Mouse (Mus musculus) CH12.LX (cell line): ENCODE measurements around the gene Scpep1. TPM values are rescaled to one million over a fixed set of nuclear protein-coding genes. Genes with fewer than 3 reads are reported as not detected.
A peak's percentile ranks its signal among the peaks of the same experiment; 100 is the strongest.

Experiments
- DNase-seq: peaks from one replicate; pipeline ENCODE4 v3.0.0-alpha.2; 2013; ENCODE audit errors: extremely low read depth
- H3K27ac ChIP-seq: 2 replicates; pipeline ENCODE4 v1.5.1; 2012; ENCODE audit warnings: low read depth, mild to moderate bottlenecking, control low read depth, moderate library complexity; ENCODE audit not compliant: insufficient read depth
- H3K27me3 ChIP-seq: replicated peaks from 2 replicates; pipeline ENCODE3; 2012; ENCODE audit warnings: inconsistent platforms
- H3K36me3 ChIP-seq, 2 experiments: replicated peaks in 1 of 2; 2 replicates each; pipeline versions ENCODE3 to v1.6.1; 2012; ENCODE audit warnings: inconsistent platforms in 1 of 2, low read length in 1 of 2, mild to moderate bottlenecking in 1 of 2, mixed read lengths in 1 of 2, moderate library complexity in 1 of 2; ENCODE audit not compliant: control insufficient read depth in 1 of 2, insufficient read depth in 1 of 2
- H3K4me1 ChIP-seq, 2 experiments: 2 replicates each; pipeline ENCODE4 v1.6.1; 2012; ENCODE audit warnings: inconsistent platforms in 1 of 2, moderate library complexity in 1 of 2; ENCODE audit not compliant: insufficient read depth in 2 of 2, control insufficient read depth in 1 of 2
- H3K4me2 ChIP-seq: 2 replicates; pipeline ENCODE4 v1.6.1; 2012; ENCODE audit warnings: low read depth, mild to moderate bottlenecking, control low read depth; ENCODE audit not compliant: poor library complexity, insufficient read depth, severe bottlenecking
- H3K4me3 ChIP-seq, 3 experiments: fragments of 150-350 bp in 1 of 3; sonication (generic) in 1 of 3; replicated peaks in 1 of 3; 2 replicates each; pipeline versions ENCODE3 to v1.5.1; 2011 to 2012; ENCODE audit warnings: low read depth in 2 of 3, low read length in 2 of 3, mild to moderate bottlenecking in 2 of 3, moderate library complexity in 2 of 3, control low read depth in 1 of 3, improper control_type of control experiment in 1 of 3, inconsistent platforms in 1 of 3, mixed read lengths in 1 of 3; ENCODE audit not compliant: poor library complexity in 1 of 3
- H3K79me2 ChIP-seq: replicated peaks from 2 replicates; pipeline ENCODE4 v1.6.1; 2012; ENCODE audit warnings: mild to moderate bottlenecking, moderate library complexity; ENCODE audit not compliant: control insufficient read depth, poor library complexity, insufficient read depth, severe bottlenecking; ENCODE audit errors: extremely low read depth
- H3K9ac ChIP-seq: 2 replicates; pipeline ENCODE4 v1.6.1; 2012; ENCODE audit warnings: low read depth, mild to moderate bottlenecking, control low read depth, moderate library complexity; ENCODE audit not compliant: insufficient read depth
- H3K9me3 ChIP-seq: replicated peaks from 2 replicates; pipeline ENCODE3; 2012; ENCODE audit warnings: low read length, inconsistent platforms, mixed read lengths
- CHD1 ChIP-seq: IDR thresholded peaks from 2 replicates; pipeline ENCODE4 v1.6.1; 2012; ENCODE audit warnings: low read depth, low read length, improper control_type of control experiment, inconsistent platforms
- CHD2 ChIP-seq: IDR thresholded peaks from 2 replicates; pipeline ENCODE4 v1.6.1; 2011; ENCODE audit warnings: low read length, improper control_type of control experiment
- CTCF ChIP-seq, 2 experiments: IDR thresholded peaks in 1 of 2; conservative IDR thresholded peaks in 1 of 2; 2 replicates each; pipeline ENCODE4 v1.5.1; 2011 to 2012; ENCODE audit warnings: low read depth in 2 of 2, low read length in 2 of 2, improper control_type of control experiment in 1 of 2, inconsistent platforms in 1 of 2, mild to moderate bottlenecking in 1 of 2, moderate library complexity in 1 of 2
- ELF1 ChIP-seq: IDR thresholded peaks from 2 replicates; pipeline ENCODE4 v1.6.1; 2014; ENCODE audit warnings: low read depth, mild to moderate bottlenecking, inconsistent platforms, low read length, improper control_type of control experiment
- EP300 ChIP-seq: IDR thresholded peaks from 2 replicates; pipeline ENCODE4 v1.6.1; 2011; ENCODE audit warnings: low read length, improper control_type of control experiment
- GABPA ChIP-seq: IDR thresholded peaks from 2 replicates; pipeline ENCODE4 v1.6.1; 2012; ENCODE audit warnings: low read depth, low read length, improper control_type of control experiment, inconsistent platforms; ENCODE audit not compliant: insufficient replicate concordance
- IRF4 ChIP-seq: IDR thresholded peaks from 2 replicates; pipeline ENCODE4 v1.6.1; 2014; ENCODE audit warnings: low read depth, mild to moderate bottlenecking, inconsistent platforms, low read length, improper control_type of control experiment
- JUND ChIP-seq: conservative IDR thresholded peaks from 2 replicates; pipeline ENCODE4 v1.6.1; 2011; ENCODE audit warnings: low read depth, low read length, improper control_type of control experiment
- KAT2A ChIP-seq: IDR thresholded peaks from 2 replicates; pipeline ENCODE4 v1.6.1; 2012; ENCODE audit warnings: low read length, improper control_type of control experiment, inconsistent platforms; ENCODE audit not compliant: insufficient replicate concordance
- MEF2A ChIP-seq: IDR thresholded peaks from 2 replicates; pipeline ENCODE4 v1.6.1; 2014; ENCODE audit warnings: low read depth, mild to moderate bottlenecking, inconsistent platforms, low read length, improper control_type of control experiment, borderline replicate concordance
- MYC ChIP-seq: IDR thresholded peaks from 2 replicates; pipeline ENCODE4 v1.6.1; 2011; ENCODE audit warnings: low read depth, mild to moderate bottlenecking, improper control_type of control experiment, low read length
- NELFE ChIP-seq: IDR thresholded peaks from 2 replicates; pipeline ENCODE4 v1.6.1; 2011; ENCODE audit warnings: low read depth, low read length, improper control_type of control experiment
- NRF1 ChIP-seq: IDR thresholded peaks from 2 replicates; pipeline ENCODE4 v1.6.1; 2014; ENCODE audit warnings: low read depth, mild to moderate bottlenecking, inconsistent platforms, low read length, improper control_type of control experiment, moderate library complexity
- PAX5 ChIP-seq: IDR thresholded peaks from 2 replicates; pipeline ENCODE4 v1.6.1; 2012; ENCODE audit warnings: low read length, inconsistent platforms, mixed read lengths
- POLR2A ChIP-seq: IDR thresholded peaks from 2 replicates; pipeline ENCODE4 v1.6.1; 2011; ENCODE audit warnings: low read depth, mild to moderate bottlenecking, improper control_type of control experiment, low read length
- POLR2AphosphoS2 ChIP-seq: IDR thresholded peaks from 2 replicates; pipeline ENCODE4 v1.6.1; 2011; ENCODE audit warnings: low read depth, low read length, improper control_type of control experiment
- TBP ChIP-seq: conservative IDR thresholded peaks from 2 replicates; pipeline ENCODE4 v1.6.1; 2011; ENCODE audit warnings: low read depth, low read length, improper control_type of control experiment
- UBTF ChIP-seq: IDR thresholded peaks from 2 replicates; pipeline ENCODE4 v1.6.1; 2012; ENCODE audit warnings: low read depth, mild to moderate bottlenecking, inconsistent platforms, low read length, improper control_type of control experiment, moderate library complexity
- ZMIZ1 ChIP-seq: IDR thresholded peaks from 2 replicates; pipeline ENCODE4 v1.6.1; 2012; ENCODE audit warnings: low read depth, mild to moderate bottlenecking, inconsistent platforms, low read length, improper control_type of control experiment
- ZNF384 ChIP-seq: IDR thresholded peaks from 2 replicates; pipeline ENCODE4 v1.6.1; 2012; ENCODE audit warnings: low read depth, low read length, improper control_type of control experiment, inconsistent platforms
- dilution Hi-C: fragments of 300-500 bp; cut with MboI; formaldehyde crosslinking; loops from 2 replicates; pipeline ENCODE4 v1.14.3; 2020; ENCODE audit warnings: low sequenced_read_pairs; ENCODE audit not compliant: extremely low pct_unique_long_range_greater_than_20kb, extremely low pct_ligation_motif_present
- in situ Hi-C: fragments of 300-500 bp; cut with MboI; formaldehyde crosslinking; loops from 3 replicates; pipeline ENCODE4 v1.14.3; 2019; ENCODE audit warnings: low sequenced_read_pairs, low pct_ligation_motif_present, low pct_unique_long_range_greater_than_20kb, mixed read lengths
- polyA plus RNA-seq: library from polyadenylated mRNA; unstranded; fragments of >175 nt; gene quantifications from 2 replicates; pipeline ENCODE4 v1.2.1, GENCODE M21; 2012; ENCODE audit warnings: low read depth; ENCODE audit not compliant: insufficient read length
- total RNA-seq, 2 experiments: library from RNA; depleted of rRNA; stranded (reverse); fragments of 300-350 nt in 1 of 2; fragments of >200 nt in 1 of 2; gene quantifications; 2 replicates each; pipeline ENCODE4 v1.2.3; 2012 to 2014

The Scpep1 gene
- total and polyA plus RNA-seq, 3 experiments: 84.5 to 210 (median 121) TPM

DNA sequence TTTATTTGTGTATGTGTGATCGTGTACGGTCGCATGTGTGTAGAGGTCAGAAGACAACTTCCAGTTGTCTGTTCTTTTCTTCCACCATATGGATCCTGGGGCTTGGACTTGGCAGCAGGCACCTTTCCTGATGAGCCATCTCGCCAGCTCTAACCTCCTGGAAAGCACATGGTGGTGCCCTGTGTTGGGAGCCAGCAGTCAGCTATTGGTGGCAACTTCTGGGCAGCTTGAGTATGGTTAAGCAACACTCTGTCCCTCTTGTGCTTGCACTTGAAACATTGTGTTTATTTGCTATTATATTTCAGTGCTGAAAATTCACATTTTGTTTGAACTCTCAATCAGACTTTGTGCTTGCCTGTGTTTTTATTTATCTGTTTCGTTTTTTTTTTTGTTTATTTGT lies 33.7 kb upstream of the Scpep1 start:
- no peak overlapping the region for H3K9ac ChIP-seq
- TF ChIP-seq JUND (no peak), POLR2AphosphoS2 (no peak), POLR2A (no peak), NELFE (no peak), TBP (no peak), EP300 (no peak), MYC (no peak), ZNF384 (no peak), CHD1 (no peak), IRF4 (no peak), ZMIZ1 (no peak), MEF2A (no peak), PAX5 (no peak), GABPA (no peak), KAT2A (no peak), UBTF (no peak), CTCF (conservative IDR thresholded peaks at IDR 0.05 in 1 of 2, IDR thresholded peaks at IDR 0.05 in 1 of 2; ENCODE audit: low read depth in 2 of 2, low read length in 2 of 2) (no peak)
- no peaks in the 10 kb centered on the region for H3K79me2 ChIP-seq
- no peak overlapping the region for H3K4me2 ChIP-seq
- in situ Hi-C loops: loop anchor here (10.0 kb wide), 1 partner anchor 46 kb away; no protein-coding TSS in a partner anchor
- no peak overlapping the region for H3K4me3 ChIP-seq
- no peak overlapping the region for H3K27ac ChIP-seq
- H3K27me3 ChIP-seq: no peaks in the 10 kb centered on the region
- peaks cover 3 to 27% of the 10 kb centered on the region in 2 experiments; a peak in 2 of 4 replicates for H3K4me1 ChIP-seq
- H3K9me3 ChIP-seq: no peaks in the 10 kb centered on the region
- DNase-seq: no peak
- peaks cover 23 to 65% of the 10 kb centered on the region in 2 experiments for H3K36me3 ChIP-seq
- dilution Hi-C loops: no loop called here

- Histone ChIP-seq H3K4me1 (peaks cover 2 to 31% of the 10 kb centered on the region in 2 experiments), H3K9ac (no peak overlapping the region), H3K4me2 (no peak overlapping the region), H3K79me2 (no peaks in the 10 kb centered on the region), H3K36me3 (peaks cover 28 to 81% of the 10 kb centered on the region in 2 experiments), H3K27me3 (no peaks in the 10 kb centered on the region), H3K9me3 (no peaks in the 10 kb centered on the region), H3K27ac (no peak overlapping the region), H3K4me3 (no peak overlapping the region)
- DNase-seq: no peak
- dilution Hi-C loops (no loop called here), in situ Hi-C loops (loop anchor here (10.0 kb wide), 1 partner anchor 48 kb away; no protein-coding TSS in a partner anchor)
- TF ChIP-seq NRF1 (no peak), ELF1 (no peak), CTCF (conservative IDR thresholded peaks at IDR 0.05 in 1 of 2, IDR thresholded peaks at IDR 0.05 in 1 of 2; ENCODE audit: low read depth in 2 of 2, low read length in 2 of 2) (peak in 1 of 2 experiments; percentile 30; a peak in 1 of 4 replicates), ZNF384 (no peak), POLR2AphosphoS2 (no peak), CHD2 (no peak)
These were observed 31.4 kb upstream of the Scpep1 start for GRCm38 (mm10) chr11:88986616-88987015.
